Mouse (Mus musculus): ENCODE results near the gene Gnb2. TPM values are rescaled to one million over a fixed set of nuclear protein-coding genes. Genes with fewer than 3 reads are reported as not detected.

The Gnb2 gene
- polyA plus RNA-seq, 1 experiment from 2014 or later: 464 TPM

DNA sequence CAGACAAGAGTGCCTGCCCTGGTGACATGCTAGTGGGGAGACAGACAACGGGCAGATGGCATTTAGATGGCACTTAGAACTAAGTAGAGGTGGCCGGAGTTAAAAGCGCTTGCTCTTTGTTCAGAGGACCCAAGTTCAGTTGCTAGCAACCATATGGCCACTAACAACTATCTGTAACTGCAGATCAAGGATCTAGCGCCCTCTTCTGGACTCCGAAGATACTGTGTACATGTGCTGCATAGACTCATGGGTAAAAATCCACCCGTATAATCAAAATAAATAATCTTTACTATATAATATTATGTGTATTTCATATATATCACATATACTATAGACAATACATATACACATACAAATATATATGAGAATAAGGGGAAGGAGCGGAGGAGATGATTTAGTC lies 45.7 kb downstream of the Gnb2 start:
- peaks cover 15% of the 10 kb centered on the region for H3K4me1 ChIP-seq
- no peak for ATAC-seq (ENCODE audit: low FRiP score, low read depth)
- H3K27me3 ChIP-seq: peaks cover 24% of the 10 kb centered on the region
- no peak overlapping the region for H3K9ac ChIP-seq (replicated peaks)
- H3K27ac ChIP-seq (replicated peaks): no peak overlapping the region
- no peaks in the 10 kb centered on the region for H3K9me3 ChIP-seq
- no peak overlapping the region for H3K4me3 ChIP-seq
- no peak overlapping the region for H3K4me2 ChIP-seq (replicated peaks)
- H3K36me3 ChIP-seq: no peaks in the 10 kb centered on the region
- 84% methylated on average over 7 of the region's 7 CpGs for WGBS

DNA sequence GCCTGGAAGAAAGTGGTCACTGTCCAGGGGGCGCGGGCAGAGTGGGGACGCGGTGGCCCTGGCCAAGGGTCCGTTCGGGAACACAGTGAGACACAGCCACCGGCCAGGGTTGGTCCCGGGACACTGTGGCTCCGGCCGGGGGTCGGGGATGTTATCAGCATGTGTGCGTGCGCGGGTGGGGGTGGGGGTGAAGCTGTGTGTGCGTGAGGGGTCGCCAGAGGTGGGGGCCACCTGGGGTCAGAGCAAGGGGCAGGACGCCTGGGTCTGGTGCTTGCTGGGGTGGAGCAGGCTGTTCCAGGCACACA lies 47.5 kb downstream of the Gnb2 start:
- Histone ChIP-seq H3K27ac (replicated peaks) (no peak overlapping the region), H3K4me2 (replicated peaks) (peak overlapping the region; percentile 63), H3K4me3 (peak overlapping the region; percentile 36), H3K9me3 (no peaks in the 10 kb centered on the region), H3K4me1 (peaks cover 15% of the 10 kb centered on the region), H3K27me3 (peaks cover 24% of the 10 kb centered on the region), H3K9ac (replicated peaks) (peak overlapping the region; percentile 54), H3K36me3 (no peaks in the 10 kb centered on the region)
- 2% methylated on average over 17 of the region's 17 CpGs for WGBS
- ATAC-seq (ENCODE audit: low FRiP score, low read depth): no peak

DNA sequence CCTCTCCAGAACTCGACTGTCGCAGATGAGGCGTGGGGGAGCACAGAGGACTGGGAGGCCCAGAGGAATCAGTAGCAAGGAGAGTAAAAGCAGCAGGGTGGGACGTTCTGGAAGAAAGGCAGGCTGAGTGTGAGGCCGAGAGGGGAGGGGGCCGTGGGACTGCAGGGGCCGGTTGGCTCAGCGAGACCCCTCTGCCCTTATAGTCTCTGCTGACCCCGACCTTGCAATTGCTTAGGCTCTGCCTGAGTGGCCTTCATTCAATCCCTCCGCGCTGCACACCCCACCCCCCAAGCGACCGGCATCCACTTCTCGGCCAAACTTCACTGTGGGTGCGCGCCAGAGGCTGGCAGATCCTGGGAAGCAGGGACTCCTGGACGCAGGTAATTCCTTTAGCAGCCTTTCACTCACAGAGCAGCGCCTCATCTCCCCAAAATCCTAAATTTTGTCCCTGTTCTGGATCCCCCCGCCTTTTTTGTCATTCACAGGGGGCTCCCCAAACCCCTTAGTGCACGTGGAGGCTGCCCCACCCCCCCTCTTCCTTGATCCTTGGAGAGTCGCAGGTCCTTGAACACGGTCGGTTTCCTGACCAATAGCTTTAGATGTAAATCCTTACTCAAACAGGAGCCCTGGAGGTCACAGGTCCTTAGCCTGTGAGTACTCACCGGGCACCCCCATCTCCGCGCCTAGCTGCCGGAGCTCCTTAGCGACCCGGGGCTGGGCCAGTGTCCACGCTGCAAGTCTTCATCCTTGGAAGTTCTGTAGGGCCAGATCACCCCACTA lies 48.0 kb downstream of the Gnb2 start:
- peak overlapping the region; percentile 63 for H3K4me2 ChIP-seq (replicated peaks)
- peak overlapping the region; percentile 36 for H3K4me3 ChIP-seq
- peaks cover 15% of the 10 kb centered on the region for H3K4me1 ChIP-seq
- 1% methylated on average over 30 of the region's 30 CpGs for WGBS
- peaks cover 24% of the 10 kb centered on the region for H3K27me3 ChIP-seq
- peak overlapping the region; percentile 54 for H3K9ac ChIP-seq (replicated peaks)
- H3K27ac ChIP-seq (replicated peaks): no peak overlapping the region
- no peaks in the 10 kb centered on the region for H3K36me3 ChIP-seq
- H3K9me3 ChIP-seq: no peaks in the 10 kb centered on the region
- no peak for ATAC-seq (ENCODE audit: low FRiP score, low read depth)

DNA sequence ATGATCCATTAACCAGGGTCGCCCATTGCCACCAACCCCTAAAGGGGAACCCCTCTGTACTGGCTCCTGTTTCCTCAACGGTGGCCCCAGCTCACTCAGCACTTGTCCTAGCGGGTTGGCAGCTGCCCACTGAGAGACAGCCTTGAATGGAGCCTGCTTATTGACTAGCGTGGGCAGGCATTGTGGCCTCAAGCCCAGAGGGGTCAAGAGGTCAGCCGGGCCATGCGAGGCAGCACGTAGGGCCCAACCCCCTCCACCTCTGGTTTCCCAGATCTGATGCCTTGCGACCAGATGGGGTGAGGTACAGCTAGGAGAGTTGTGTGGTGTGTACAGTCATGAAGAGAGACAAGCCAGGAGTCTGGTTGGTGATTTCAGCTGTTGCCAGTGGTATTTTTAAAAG lies 51.4 kb downstream of the Gnb2 start:
- peaks cover 15% of the 10 kb centered on the region for H3K4me1 ChIP-seq
- H3K4me3 ChIP-seq: no peak overlapping the region
- H3K27ac ChIP-seq (replicated peaks): no peak overlapping the region
- H3K36me3 ChIP-seq: no peaks in the 10 kb centered on the region
- no peak overlapping the region for H3K4me2 ChIP-seq (replicated peaks)
- 13% methylated on average over 8 of the region's 8 CpGs for WGBS
- ATAC-seq (ENCODE audit: low FRiP score, low read depth): no peak
- H3K9me3 ChIP-seq: no peaks in the 10 kb centered on the region
- H3K27me3 ChIP-seq: peaks cover 22% of the 10 kb centered on the region
- no peak overlapping the region for H3K9ac ChIP-seq (replicated peaks)

DNA sequence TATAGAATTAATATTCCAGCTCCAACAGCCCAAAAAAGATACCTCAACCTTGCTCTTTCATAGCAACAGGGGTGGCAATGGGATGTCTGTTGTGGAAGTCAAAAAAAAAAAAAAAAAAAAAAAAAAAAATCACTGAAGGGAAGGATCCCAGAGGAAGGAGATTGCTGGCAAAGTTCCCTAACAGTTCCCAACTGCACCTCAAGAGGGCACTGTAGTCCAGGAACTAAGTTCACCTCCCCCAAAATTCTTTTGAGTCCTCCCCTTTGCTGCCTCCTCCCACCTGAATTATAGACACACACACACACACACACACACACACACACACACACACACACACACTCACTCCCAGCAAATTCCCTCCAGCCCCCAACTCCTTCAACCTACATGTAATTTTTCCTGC lies 52.2 kb downstream of the Gnb2 start:
- no peak for ATAC-seq (ENCODE audit: low FRiP score, low read depth)
- H3K27ac ChIP-seq (replicated peaks): no peak overlapping the region
- H3K4me3 ChIP-seq: no peak overlapping the region
- H3K9me3 ChIP-seq: no peaks in the 10 kb centered on the region
- H3K4me2 ChIP-seq (replicated peaks): no peak overlapping the region
- no peak overlapping the region for H3K9ac ChIP-seq (replicated peaks)
- H3K27me3 ChIP-seq: peaks cover 15% of the 10 kb centered on the region
- H3K4me1 ChIP-seq: peaks cover 13% of the 10 kb centered on the region
- H3K36me3 ChIP-seq: no peaks in the 10 kb centered on the region

Small RNA genes within 50 kb of the gene (microRNA-seq; reads per million reads assigned to microRNA genes)
- gene Mir6418: 0.93 reads per million

Other genes with a start within 250 kb of the Gnb2 start
- 5.0 and 5.3 TPM in 2 replicates for gene Ache, start 246.0 kb downstream of the Gnb2 start, polyA plus RNA-seq (2016; fragmentation: Nextera tagmentation; extraction: Ambion mirVana)
- gene Ufsp1, start 238.9 kb downstream of the Gnb2 start, polyA plus RNA-seq (2016; fragmentation: Nextera tagmentation; extraction: Ambion mirVana): 7.9 and 8.0 TPM in 2 replicates
- 178 and 180 TPM in 2 replicates for gene Srrt, start 225.8 kb downstream of the Gnb2 start, polyA plus RNA-seq (2016; fragmentation: Nextera tagmentation; extraction: Ambion mirVana)
- gene Trip6, start 219.1 kb downstream of the Gnb2 start, polyA plus RNA-seq (2016; fragmentation: Nextera tagmentation; extraction: Ambion mirVana): 34.9 and 43.3 TPM in 2 replicates
- 22.7 and 22.9 TPM in 2 replicates for gene Slc12a9, start 199.9 kb downstream of the Gnb2 start, polyA plus RNA-seq (2016; fragmentation: Nextera tagmentation; extraction: Ambion mirVana)
- 27.0 and 28.9 TPM in 2 replicates for gene Ephb4, start 183.4 kb downstream of the Gnb2 start, polyA plus RNA-seq (2016; fragmentation: Nextera tagmentation; extraction: Ambion mirVana)
- 0.03 TPM in 1 of 2 replicates, not detected in the other for gene Zan, start 56.4 kb downstream of the Gnb2 start, polyA plus RNA-seq (2016; fragmentation: Nextera tagmentation; extraction: Ambion mirVana)
- gene Pop7, start 31.0 kb downstream of the Gnb2 start, polyA plus RNA-seq (2016; fragmentation: Nextera tagmentation; extraction: Ambion mirVana): 58.0 and 58.1 TPM in 2 replicates
- 20.5 and 21.1 TPM in 2 replicates for gene Gigyf1, start 15.0 kb downstream of the Gnb2 start, polyA plus RNA-seq (2016; fragmentation: Nextera tagmentation; extraction: Ambion mirVana)
- gene Epo, start 268 bp downstream of the Gnb2 start, polyA plus RNA-seq (2016; fragmentation: Nextera tagmentation; extraction: Ambion mirVana): 0.34 TPM in 1 of 2 replicates, not detected in the other
- 89.4 and 93.1 TPM in 2 replicates for gene Actl6b, start 20.0 kb upstream of the Gnb2 start, polyA plus RNA-seq (2016; fragmentation: Nextera tagmentation; extraction: Ambion mirVana)
- 1.6 and 2.4 TPM in 2 replicates for gene Tfr2, start 36.3 kb upstream of the Gnb2 start, polyA plus RNA-seq (2016; fragmentation: Nextera tagmentation; extraction: Ambion mirVana)
- gene Mospd3, start 67.5 kb upstream of the Gnb2 start, polyA plus RNA-seq (2016; fragmentation: Nextera tagmentation; extraction: Ambion mirVana): 31.9 and 33.5 TPM in 2 replicates
- 49.0 and 68.9 TPM in 2 replicates for gene Pcolce, start 80.3 kb upstream of the Gnb2 start, polyA plus RNA-seq (2016; fragmentation: Nextera tagmentation; extraction: Ambion mirVana)
- 0.23 and 0.24 TPM in 2 replicates for gene Fbxo24, start 95.5 kb upstream of the Gnb2 start, polyA plus RNA-seq (2016; fragmentation: Nextera tagmentation; extraction: Ambion mirVana)
- 31.3 and 33.5 TPM in 2 replicates for gene Lrch4, start 95.6 kb upstream of the Gnb2 start, polyA plus RNA-seq (2016; fragmentation: Nextera tagmentation; extraction: Ambion mirVana)
- 10.7 and 12.9 TPM in 2 replicates for gene Gm20605, start 95.7 kb upstream of the Gnb2 start, polyA plus RNA-seq (2016; fragmentation: Nextera tagmentation; extraction: Ambion mirVana)
- gene Sap25, start 107.8 kb upstream of the Gnb2 start, polyA plus RNA-seq (2016; fragmentation: Nextera tagmentation; extraction: Ambion mirVana): 8.1 and 10.7 TPM in 2 replicates
- 0.14 and 0.29 TPM in 2 replicates for gene Irs3, start 112.2 kb upstream of the Gnb2 start, polyA plus RNA-seq (2016; fragmentation: Nextera tagmentation; extraction: Ambion mirVana)
- gene Agfg2, start 151.2 kb upstream of the Gnb2 start, polyA plus RNA-seq (2016; fragmentation: Nextera tagmentation; extraction: Ambion mirVana): 25.9 and 29.0 TPM in 2 replicates
- 22.1 TPM in 2 replicates for gene Nyap1, start 208.1 kb upstream of the Gnb2 start, polyA plus RNA-seq (2016; fragmentation: Nextera tagmentation; extraction: Ambion mirVana)
- 68.4 and 71.4 TPM in 2 replicates for gene Tsc22d4, start 212.2 kb upstream of the Gnb2 start, polyA plus RNA-seq (2016; fragmentation: Nextera tagmentation; extraction: Ambion mirVana)
- 67.7 and 73.0 TPM in 2 replicates for gene Ppp1r35, start 245.3 kb upstream of the Gnb2 start, polyA plus RNA-seq (2016; fragmentation: Nextera tagmentation; extraction: Ambion mirVana)